Mouse (Mus musculus): ENCODE results near the gene Gm8108.
"Not testable (repeated sequence)": the region's sequence is repeated elsewhere in the genome, so short reads cannot be mapped to it uniquely, and the experiment has no call there.

The Gm8108 gene

GRCm38 (mm10) chr14:4110426-4110825, at the start of gene Gm8108:
Gm8108 (plus strand) TSS chr14:4110526.
- not testable (repeated sequence) for DNase-seq

- not testable (repeated sequence) for DNase-seq
Measured at GRCm38 (mm10) chr14:4083820-4084219, 26.5 kb upstream of the Gm8108 start, which contains the start of gene Gm3115. Gm3115 (plus strand) TSS chr14:4084120.

- DNase-seq: not testable (repeated sequence)
Measured at GRCm38 (mm10) chr14:4141646-4142045, 31.3 kb downstream of the Gm8108 start.

GRCm38 (mm10) chr14:4164730-4165129, 54.4 kb downstream of the Gm8108 start, which contains the start of gene Gm3127:
Gm3127 (plus strand) TSS chr14:4165030.
- DNase-seq: not testable (repeated sequence)

GRCm38 (mm10) chr14:4182030-4182429, 71.7 kb downstream of the Gm8108 start:
- DNase-seq: not testable (repeated sequence)

Measured in thymus, postnatal 36 days (tissue).